Mouse (Mus musculus) left cerebral cortex, postnatal 4 days (tissue): ENCODE data around the gene Clasrp. TPM values are rescaled to one million over a fixed set of nuclear protein-coding genes. Genes with fewer than 3 reads are reported as not detected.
A peak's percentile ranks its signal among the peaks of the same experiment; 100 is the strongest.

ENCODE experiments used
- DNase-seq: peaks from one replicate; pipeline ENCODE4 v3.0.0-alpha.2; 2022
- intact Hi-C: fragments of 180-260 bp; cut with DNase I; formaldehyde crosslinking; loops from one replicate; pipeline ENCODE4 v1.15.1; 2025
- total RNA-seq, 2 experiments: library from RNA; stranded (reverse); gene quantifications; 2 replicates each; pipeline ENCODE4 v1.2.3; 2021

Gene Clasrp
- total RNA-seq, 2 experiments from 2014 or later = 98.0 to 106 TPM

GRCm38 (mm10) chr7:19567426-19567825 lies 36.9 kb downstream of the Clasrp start:
- DNase-seq = no peak
- intact Hi-C loops = no loop called here

- intact Hi-C loops = no loop called here
- DNase-seq = no peak
Observed at GRCm38 (mm10) chr7:19565803-19566202, 38.5 kb downstream of the Clasrp start.

- intact Hi-C loops = no loop called here
- DNase-seq = no peak
Observed at GRCm38 (mm10) chr7:19564455-19564854, 39.8 kb downstream of the Clasrp start.

GRCm38 (mm10) chr7:19563884-19564283 lies 40.4 kb downstream of the Clasrp start:
- intact Hi-C loops = no loop called here
- DNase-seq = no peak

GRCm38 (mm10) chr7:19562643-19563410 lies 41.5 kb downstream of the Clasrp start, which contains the start of gene Ppp1r37:
Ppp1r37 (minus strand) TSS chr7:19563076.
- DNase-seq = no peak

GRCm38 (mm10) chr7:19561765-19562642 lies 42.3 kb downstream of the Clasrp start:
- DNase-seq = peak; percentile 97
- intact Hi-C loops = no loop called here

More at GRCm38 (mm10) chr7:19562643-19563410, 41.5 kb downstream of the Clasrp start, which contains the start of gene Ppp1r37:
- intact Hi-C loops = no loop called here

- intact Hi-C loops = no loop called here
- no peak for DNase-seq
Observed at GRCm38 (mm10) chr7:19561431-19561764, 42.9 kb downstream of the Clasrp start.

GRCm38 (mm10) chr7:19560491-19561260 lies 43.6 kb downstream of the Clasrp start:
- no peak for DNase-seq
- intact Hi-C loops = no loop called here

- no peak for DNase-seq
- intact Hi-C loops = loop anchor here (5.0 kb wide), 1 partner anchor 92 kb away; no protein-coding TSS in a partner anchor
Observed at GRCm38 (mm10) chr7:19558965-19559364, 45.3 kb downstream of the Clasrp start.

GRCm38 (mm10) chr7:19557982-19558900 lies 46.0 kb downstream of the Clasrp start:
- intact Hi-C loops = loop anchor here (5.0 kb wide), 1 partner anchor 91 kb away; no protein-coding TSS in a partner anchor
- DNase-seq = no peak

- intact Hi-C loops = loop anchor here (5.0 kb wide), 1 partner anchor 90 kb away; no protein-coding TSS in a partner anchor
- no peak for DNase-seq
Observed at GRCm38 (mm10) chr7:19557086-19557485, 47.2 kb downstream of the Clasrp start.

GRCm38 (mm10) chr7:19554168-19554567 lies 50.1 kb downstream of the Clasrp start:
- DNase-seq = no peak
- intact Hi-C loops = no loop called here

- DNase-seq = no peak
- intact Hi-C loops = no loop called here
Observed at GRCm38 (mm10) chr7:19552443-19552842, 51.8 kb downstream of the Clasrp start.

GRCm38 (mm10) chr7:19551634-19552033 lies 52.7 kb downstream of the Clasrp start:
- no peak for DNase-seq
- intact Hi-C loops = no loop called here

- intact Hi-C loops = no loop called here
- no peak for DNase-seq
Observed at GRCm38 (mm10) chr7:19549394-19549793, 54.9 kb downstream of the Clasrp start.

GRCm38 (mm10) chr7:19547344-19547969 lies 56.8 kb downstream of the Clasrp start:
- DNase-seq = no peak
- intact Hi-C loops = no loop called here

- DNase-seq = no peak
- intact Hi-C loops = no loop called here
Observed at GRCm38 (mm10) chr7:19546007-19546406, 58.3 kb downstream of the Clasrp start.

- intact Hi-C loops = no loop called here
- DNase-seq = no peak
Observed at GRCm38 (mm10) chr7:19543584-19543983, 60.7 kb downstream of the Clasrp start.

GRCm38 (mm10) chr7:19542155-19542691 lies 62.1 kb downstream of the Clasrp start:
- peak; percentile 89 for DNase-seq

More at GRCm38 (mm10) chr7:19542155-19542691, 62.1 kb downstream of the Clasrp start:
- intact Hi-C loops = no loop called here
